In genomic region chr6:119903081-119903789, GRCm38 (mm10) we compare ENCODE assay signal across 8 mouse cellular contexts. TPM values are rescaled to one million over a fixed set of nuclear protein-coding genes. Genes with fewer than 3 reads are reported as not detected.
DNase-seq lines count a peak whose midpoint lies in the region; ATAC-seq lines count a peak whose summit lies in the region.

No protein-coding gene starts in this region.

- H3K9me3 ChIP-seq in heart, embryonic 15.5 days (replicated peaks) = no peaks in the 10 kb centered on the region

- H3K27ac ChIP-seq in heart, embryonic 15.5 days = peak overlapping the region; percentile 98

- peak overlapping the region; percentile 77 for H3K4me2 ChIP-seq in heart, embryonic 15.5 days

- H3K36me3 ChIP-seq in heart, embryonic 15.5 days = no peaks in the 10 kb centered on the region

- ATAC-seq in heart, embryonic 15.5 days (replicated peaks; ENCODE audit: insufficient number of reproducible peaks, insufficient read depth, low FRiP score, low read depth) = no peak
- ATAC-seq in granulocyte monocyte progenitor cell, adult 5-6 weeks (replicated peaks; ENCODE audit: poor library complexity, severe bottlenecking) = peak; percentile 6

- H3K9ac ChIP-seq in heart, embryonic 15.5 days = peak overlapping the region; percentile 92

- peak overlapping the region; percentile 90 for H3K4me3 ChIP-seq in heart, embryonic 15.5 days

- 18% methylated on average over 15 of the region's 15 CpGs for WGBS in heart, embryonic 15.5 days

- no peaks in the 10 kb centered on the region for H3K27me3 ChIP-seq in heart, embryonic 15.5 days

- DNase-seq in heart, postnatal 25 days (ENCODE audit: low spot score) = no peak
- peak; percentile 51 for DNase-seq in adipocyte (ENCODE audit: low spot score)
- DNase-seq in mesoderm, embryonic 11.5 days (ENCODE audit: low read depth, low spot score) = peak; percentile 15
- no peak for DNase-seq in spleen, adult 12 weeks (ENCODE audit: low spot score)
- DNase-seq in spleen, adult 18-20 months = no peak
- DNase-seq in cerebellum, postnatal 36 days = no peak

- intact Hi-C loops in heart, postnatal 25 days (cut with DNase I) = loop anchor here (2.0 to 5.0 kb wide), 2 partner anchors 56 to 421 kb away; no protein-coding TSS in a partner anchor

- peaks cover 5% of the 10 kb centered on the region for H3K4me1 ChIP-seq in heart, embryonic 15.5 days (replicated peaks)

RNA-seq across cellular contexts. Expression of gene Rad52, which starts 0.7 kb away (rescaled TPM):
- polyA plus RNA-seq in heart, embryonic 15.5 days (2015; fragmentation: Nextera tagmentation; extraction: Ambion mirVana) = 13.8 and 14.5 TPM in 2 replicates
- 10 to 100 TPM; 10.3 to 12.8 TPM for total RNA-seq in heart, postnatal 25 days (2021)
- total RNA-seq in granulocyte monocyte progenitor cell, adult 5-6 weeks (2014; fragmentation: Nextera tagmentation) = 14.2 and 27.1 TPM in 2 replicates
- 14.9 and 19.9 TPM in 2 replicates for total RNA-seq in granulocyte monocyte progenitor cell, adult 5-6 weeks (2017)

RNA-seq across cellular contexts. Expression of gene Erc1, which starts 55.3 kb away (rescaled TPM):
- 13.9 and 15.5 TPM in 2 replicates for polyA plus RNA-seq in heart, embryonic 15.5 days (2015; fragmentation: Nextera tagmentation; extraction: Ambion mirVana)
- 10 to 100 TPM; 38.5 to 41.1 TPM for total RNA-seq in heart, postnatal 25 days (2021)
- 6.6 and 7.5 TPM in 2 replicates for total RNA-seq in granulocyte monocyte progenitor cell, adult 5-6 weeks (2014; fragmentation: Nextera tagmentation)
- 4.7 and 7.2 TPM in 2 replicates for total RNA-seq in granulocyte monocyte progenitor cell, adult 5-6 weeks (2017)

Comparison
In these comparisons a context has a peak if more than half of its experiments do, and no peak if none do; other contexts are left out.
1. DNase-seq: peak in adipocyte (single experiment) and mesoderm, embryonic 11.5 days (single experiment); none in heart, postnatal 25 days (single experiment), spleen, adult 12 weeks (single experiment), spleen, adult 18-20 months (0 of 2) and cerebellum, postnatal 36 days (0 of 2).
2. RNA of gene Erc1, which starts 55.3 kb away (total RNA-seq): 38.5 to 41.1 TPM in heart, postnatal 25 days; 4.7 to 7.5 TPM in granulocyte monocyte progenitor cell, adult 5-6 weeks; every median in the first group is over 4 times any median in the second.